ENCODE assay signal across 15 mouse cellular contexts in genomic region chr2:180511875-180512661, GRCm38 (mm10). TPM values are rescaled to one million over a fixed set of nuclear protein-coding genes. Genes with fewer than 3 reads are reported as not detected.
A peak's percentile ranks its signal among the peaks of the same experiment; 100 is the strongest.
DNase-seq lines count a peak whose midpoint lies in the region; ATAC-seq and TF ChIP-seq lines count a peak whose summit lies in the region.
"Had no signal": no experiment of that assay in that cellular context is flagged by ENCODE, and none has a peak within 500 bp of the region (broad histone marks: within the 10 kb centered on the region; RNA-seq: fewer than 3 reads in every experiment).

No protein-coding gene starts in this region.

- peaks cover 69% of the 10 kb centered on the region for H3K4me1 ChIP-seq in intestine, embryonic 14.5 days (replicated peaks; ENCODE audit: control insufficient read depth, insufficient read depth, low read length)
- H3K4me1 ChIP-seq in intestine, postnatal 0 days (replicated peaks; ENCODE audit: control insufficient read depth, insufficient read depth, low read length) = no peaks in the 10 kb centered on the region
- H3K4me1 ChIP-seq in limb, embryonic 10.5 days = peaks cover 50% of the 10 kb centered on the region

- no peak for ATAC-seq in intestine, embryonic 14.5 days (replicated peaks; ENCODE audit: low FRiP score, low TSS enrichment, low read depth)
- ATAC-seq in intestine, postnatal 0 days = no peak

- 23% methylated on average over 13 of the region's 13 CpGs for WGBS in intestine, embryonic 14.5 days
- WGBS in intestine, postnatal 0 days = 45% methylated on average over 13 of the region's 13 CpGs
- WGBS in limb, embryonic 10.5 days = 30% methylated on average over 13 of the region's 13 CpGs

- no peak overlapping the region for H3K9ac ChIP-seq in intestine, embryonic 14.5 days (ENCODE audit: low read length)
- H3K9ac ChIP-seq in intestine, postnatal 0 days (ENCODE audit: low read depth, low read length) = no peak overlapping the region
- H3K9ac ChIP-seq: embryonic facial prominence, embryonic 15.5 days; hindbrain, embryonic 15.5 days had no signal

- no peaks in the 10 kb centered on the region for H3K27me3 ChIP-seq in intestine, embryonic 14.5 days (replicated peaks; ENCODE audit: control insufficient read depth, insufficient read depth, low read length)
- no peaks in the 10 kb centered on the region for H3K27me3 ChIP-seq in intestine, postnatal 0 days (replicated peaks; ENCODE audit: control insufficient read depth, insufficient read depth, low read length)
- H3K27me3 ChIP-seq in limb, embryonic 10.5 days (ENCODE audit: low read depth, poor library complexity, severe bottlenecking) = peaks cover 11% of the 10 kb centered on the region; the same call in 1 of the 2 replicates
- H3K27me3 ChIP-seq: embryonic facial prominence, embryonic 15.5 days; hindbrain, embryonic 15.5 days had no signal

- no peak for TF ChIP-seq CTCF in intestine, postnatal 0 days (IDR thresholded peaks at IDR 0.05; ENCODE audit: low read depth)

- no peak overlapping the region for H3K4me3 ChIP-seq in intestine, embryonic 14.5 days (ENCODE audit: low read depth, low read length)
- no peak overlapping the region for H3K4me3 ChIP-seq in intestine, postnatal 0 days (ENCODE audit: low read depth, low read length)
- no peak overlapping the region for H3K4me3 ChIP-seq in limb, embryonic 10.5 days
- H3K4me3 ChIP-seq: embryonic facial prominence, embryonic 15.5 days; gastrocnemius, adult 2 months; hindbrain, embryonic 15.5 days had no signal

- no peaks in the 10 kb centered on the region for H3K9me3 ChIP-seq in intestine, embryonic 14.5 days (ENCODE audit: control insufficient read depth, low read length)
- H3K9me3 ChIP-seq in intestine, postnatal 0 days (ENCODE audit: control insufficient read depth) = no peaks in the 10 kb centered on the region
- H3K9me3 ChIP-seq in limb, embryonic 10.5 days (replicated peaks) = no peaks in the 10 kb centered on the region
- H3K9me3 ChIP-seq: embryonic facial prominence, embryonic 15.5 days; hindbrain, embryonic 15.5 days had no signal

- H3K4me2 ChIP-seq in intestine, embryonic 14.5 days (ENCODE audit: low read length) = peak overlapping the region; percentile 7; the same call in 1 of the 2 replicates
- no peak overlapping the region for H3K4me2 ChIP-seq in intestine, postnatal 0 days (replicated peaks; ENCODE audit: low read depth)
- H3K4me2 ChIP-seq: embryonic facial prominence, embryonic 15.5 days; hindbrain, embryonic 15.5 days; liver, embryonic 11.5 days had no signal

- no peak for DNase-seq in intestine, embryonic 14.5 days (ENCODE audit: low spot score)
- peak; percentile 39 for DNase-seq in MN1 (ENCODE audit: low spot score)
- peak; percentile 32 for DNase-seq in forelimb bud, embryonic 11.5 days (ENCODE audit: low read depth, low spot score)
- DNase-seq in limb, embryonic 10.5 days (ENCODE audit: low spot score) = no peak
- no peak for DNase-seq in right cerebral cortex, adult 18-20 months
- no peak for DNase-seq in adrenal gland, adult 2 months
- DNase-seq: cerebellum, adult 9-10 months; gastrocnemius, adult 2 months; layer of hippocampus, postnatal 36 days; thymus, adult 18-20 months had no signal

- H3K27ac ChIP-seq in intestine, embryonic 14.5 days (ENCODE audit: low read depth) = peak overlapping the region; percentile 72; the same call in 1 of the 2 replicates
- H3K27ac ChIP-seq in intestine, postnatal 0 days (ENCODE audit: low read depth, low read length) = no peak overlapping the region
- H3K27ac ChIP-seq in limb, embryonic 10.5 days = peak overlapping the region; percentile 14; the same call in 1 of the 2 replicates
- H3K27ac ChIP-seq: embryonic facial prominence, embryonic 15.5 days; gastrocnemius, adult 2 months; hindbrain, embryonic 15.5 days had no signal

- H3K36me3 ChIP-seq in intestine, embryonic 14.5 days (ENCODE audit: control insufficient read depth, insufficient read depth, low read length) = no peaks in the 10 kb centered on the region
- no peaks in the 10 kb centered on the region for H3K36me3 ChIP-seq in intestine, postnatal 0 days (ENCODE audit: control insufficient read depth, insufficient read depth)
- no peaks in the 10 kb centered on the region for H3K36me3 ChIP-seq in limb, embryonic 10.5 days
- H3K36me3 ChIP-seq: embryonic facial prominence, embryonic 15.5 days; hindbrain, embryonic 15.5 days had no signal

RNA-seq across cellular contexts. Expression of gene Ntsr1, which starts 12.3 kb away (rescaled TPM):
- polyA plus RNA-seq in intestine, embryonic 14.5 days (2014; fragmentation: Nextera tagmentation; extraction: Ambion mirVana) = 6.2 and 6.3 TPM in 2 replicates
- 0.67 and 0.74 TPM in 2 replicates for polyA plus RNA-seq in intestine, postnatal 0 days (2015; fragmentation: Nextera tagmentation; extraction: Ambion mirVana)
- polyA plus RNA-seq in limb, embryonic 10.5 days (2016; fragmentation: Nextera tagmentation; extraction: Ambion mirVana) = 0.11 and 0.28 TPM in 2 replicates
- not detected for total RNA-seq in adrenal gland, adult 2 months (2021)
- polyA plus RNA-seq in adrenal gland, adult 2 months (2012; rRNA removed) = not detected in 2 replicates
- total RNA-seq: gastrocnemius, adult 2 months; megakaryocyte progenitor cell, adult 5-6 weeks had no signal

RNA-seq across cellular contexts. Expression of gene Slco4a1, which starts 56.0 kb away (rescaled TPM):
- 1.5 and 2.3 TPM in 2 replicates for polyA plus RNA-seq in intestine, embryonic 14.5 days (2014; fragmentation: Nextera tagmentation; extraction: Ambion mirVana)
- 0.47 and 0.76 TPM in 2 replicates for polyA plus RNA-seq in intestine, postnatal 0 days (2015; fragmentation: Nextera tagmentation; extraction: Ambion mirVana)
- polyA plus RNA-seq in limb, embryonic 10.5 days (2016; fragmentation: Nextera tagmentation; extraction: Ambion mirVana) = 0.41 and 1.8 TPM in 2 replicates
- total RNA-seq in adrenal gland, adult 2 months (2021) = 1 to 10 TPM; 2.7 to 3.0 TPM
- 0.74 and 0.83 TPM in 2 replicates for polyA plus RNA-seq in adrenal gland, adult 2 months (2012; rRNA removed)

Comparison
In these comparisons a context has a peak if more than half of its experiments do, and no peak if none do; other contexts are left out.
1. DNase-seq: peak in MN1 (single experiment) and forelimb bud, embryonic 11.5 days (single experiment); none in intestine, embryonic 14.5 days (single experiment), limb, embryonic 10.5 days (single experiment), right cerebral cortex, adult 18-20 months (single experiment) and adrenal gland, adult 2 months (single experiment).